Mouse (Mus musculus) heart, adult 2 months (tissue): Measurements from ENCODE around the gene D5Ertd579e.

Source experiments
- CTCF ChIP-seq: fragments of 200-600 bp; IDR thresholded peaks from 2 replicates; pipeline ENCODE4 v1.8.1; 2022; ENCODE audit warnings: antibody characterized with exemption, mild to moderate bottlenecking, moderate library complexity
- POLR2A ChIP-seq: fragments of 200-500 bp; IDR thresholded peaks from 2 replicates; pipeline ENCODE4 v1.6.1; 2011; ENCODE audit warnings: mild to moderate bottlenecking, low read depth, low read length, control low read depth; ENCODE audit not compliant: insufficient read depth

- TF ChIP-seq CTCF, result no peak
- TF ChIP-seq POLR2A, result no peak
These were observed 119.4 kb downstream of the D5Ertd579e start for GRCm38 (mm10) chr5:36576457-36576856.
